Mouse (Mus musculus) intestine, postnatal 0 days (tissue): ENCODE measurements around the gene Prdx4. TPM values are rescaled to one million over a fixed set of nuclear protein-coding genes. Genes with fewer than 3 reads are reported as not detected.
A peak's percentile ranks its signal among the peaks of the same experiment; 100 is the strongest.
"Not testable (repeated sequence)": the region's sequence is repeated elsewhere in the genome, so short reads cannot be mapped to it uniquely, and the experiment has no call there.

Source experiments
- ATAC-seq: fragments of 200-750 bp; cut with Nextera tagmentation; 2 replicates; pipeline ENCODE4 v1.8.0; 2017; ENCODE audit warnings: mild to moderate bottlenecking, moderate TSS enrichment, moderate library complexity
- H3K27ac ChIP-seq: fragments of 300-500 bp; sonication (generic); 2 replicates; pipeline ENCODE4 v1.5.1; 2014; ENCODE audit warnings: mild to moderate bottlenecking, low read depth, low read length, moderate library complexity
- H3K27me3 ChIP-seq: fragments of 300-500 bp; sonication (generic); replicated peaks from 2 replicates; pipeline ENCODE4 v1.6.1; 2014; ENCODE audit warnings: low read length, mixed read lengths; ENCODE audit not compliant: control insufficient read depth, insufficient read depth
- H3K36me3 ChIP-seq: fragments of 300-500 bp; sonication (generic); 2 replicates; pipeline ENCODE4 v1.6.1; 2014; ENCODE audit warnings: mild to moderate bottlenecking, moderate library complexity; ENCODE audit not compliant: control insufficient read depth, insufficient read depth
- H3K4me1 ChIP-seq: fragments of 300-500 bp; sonication (generic); replicated peaks from 2 replicates; pipeline ENCODE4 v1.6.1; 2014; ENCODE audit warnings: antibody characterized with exemption, low read length, mixed read lengths; ENCODE audit not compliant: control insufficient read depth, insufficient read depth
- H3K4me2 ChIP-seq: fragments of 300-500 bp; sonication (generic); replicated peaks from 2 replicates; pipeline ENCODE4 v1.6.1; 2014; ENCODE audit warnings: low read depth, mild to moderate bottlenecking, moderate library complexity
- H3K4me3 ChIP-seq: fragments of 300-500 bp; sonication (generic); 2 replicates; pipeline ENCODE4 v1.5.1; 2014; ENCODE audit warnings: low read depth, low read length
- H3K9ac ChIP-seq: fragments of 300-500 bp; sonication (generic); 2 replicates; pipeline ENCODE4 v1.6.1; 2014; ENCODE audit warnings: mild to moderate bottlenecking, low read depth, low read length
- H3K9me3 ChIP-seq: fragments of 300-500 bp; sonication (generic); 2 replicates; pipeline ENCODE4 v1.6.1; 2016; ENCODE audit warnings: mixed run types; ENCODE audit not compliant: control insufficient read depth
- CTCF ChIP-seq: sonication (generic); IDR thresholded peaks from 2 replicates; pipeline ENCODE4 v1.5.1; 2016; ENCODE audit warnings: low read depth, mild to moderate bottlenecking, control low read depth, antibody characterized with exemption, moderate library complexity
- WGBS: fragments of 180-500 bp; shearing (Covaris S2); extraction: QIAGEN DNeasy Blood & Tissue Kit; methylation state at CpG from one replicate; pipeline ENCODE4 v1.1.7; 2014; 5-methylcytosine and 5-hydroxymethylcytosine counted together
- polyA plus RNA-seq: library from polyadenylated mRNA; unstranded; fragments of >200 nt; fragmentation: Nextera tagmentation; extraction: Ambion mirVana; gene quantifications from 2 replicates; pipeline ENCODE4 v1.2.1, GENCODE M21; 2015

The Prdx4 gene
- polyA plus RNA-seq: 107 and 117 TPM in 2 replicates

- ATAC-seq: no peak
- no peak within 1 kb of the TSS for H3K4me2 ChIP-seq
- no peak for TF ChIP-seq CTCF
- no peak within 1 kb of the TSS for H3K27ac ChIP-seq
- H3K4me3 ChIP-seq: no peak within 1 kb of the TSS
- no peak within 1 kb of the TSS for H3K9ac ChIP-seq
- H3K27me3 ChIP-seq: no peaks in the 10 kb centered on the region
- no peaks in the 10 kb centered on the region for H3K36me3 ChIP-seq
- H3K4me1 ChIP-seq: no peaks in the 10 kb centered on the region
- H3K9me3 ChIP-seq: no peaks in the 10 kb centered on the region
Observed at GRCm38 (mm10) chrX:155340654-155341053, at the start of gene Prdx4. Gene Prdx4, minus strand, starts transcription at chrX:155340754.

- Histone ChIP-seq H3K4me1 (no peaks in the 10 kb centered on the region), H3K4me2 (no peak overlapping the region), H3K27me3 (no peaks in the 10 kb centered on the region), H3K9ac (no peak overlapping the region), H3K27ac (no peak overlapping the region), H3K4me3 (no peak overlapping the region), H3K9me3 (no peaks in the 10 kb centered on the region), H3K36me3 (no peaks in the 10 kb centered on the region)
- WGBS: 20% methylated on average over 2 of the region's 2 CpGs
- ATAC-seq: no peak
- peak; percentile 67 for TF ChIP-seq CTCF
Observed at GRCm38 (mm10) chrX:155376538-155376937, 36.0 kb upstream of the Prdx4 start.

GRCm38 (mm10) chrX:155375458-155375857 lies 34.9 kb upstream of the Prdx4 start:
- Histone ChIP-seq H3K4me1 (no peaks in the 10 kb centered on the region), H3K9me3 (no peaks in the 10 kb centered on the region), H3K27me3 (no peaks in the 10 kb centered on the region), H3K4me2 (no peak overlapping the region), H3K9ac (no peak overlapping the region), H3K27ac (no peak overlapping the region), H3K36me3 (no peaks in the 10 kb centered on the region), H3K4me3 (no peak overlapping the region)
- TF ChIP-seq CTCF: peak; percentile 60
- no peak for ATAC-seq
- WGBS: 28% methylated on average over 1 of the region's 1 CpGs

- not testable (repeated sequence) for ATAC-seq, H3K9me3 ChIP-seq
- 57% methylated on average over 3 of the region's 3 CpGs for WGBS
Observed at GRCm38 (mm10) chrX:155370110-155370509, 29.6 kb upstream of the Prdx4 start.

GRCm38 (mm10) chrX:155365095-155365494 lies 24.5 kb upstream of the Prdx4 start:
- H3K36me3 ChIP-seq: no peaks in the 10 kb centered on the region
- H3K4me3 ChIP-seq: no peak overlapping the region
- no peak overlapping the region for H3K9ac ChIP-seq
- TF ChIP-seq CTCF: no peak
- no peaks in the 10 kb centered on the region for H3K4me1 ChIP-seq
- H3K27ac ChIP-seq: no peak overlapping the region
- H3K9me3 ChIP-seq: no peaks in the 10 kb centered on the region
- H3K27me3 ChIP-seq: no peaks in the 10 kb centered on the region
- WGBS: 50% methylated on average over 2 of the region's 2 CpGs
- ATAC-seq: no peak
- H3K4me2 ChIP-seq: no peak overlapping the region

More at GRCm38 (mm10) chrX:155370110-155370509, 29.6 kb upstream of the Prdx4 start:
- H3K27ac ChIP-seq, H3K27me3 ChIP-seq, H3K4me1 ChIP-seq, H3K36me3 ChIP-seq, H3K9ac ChIP-seq, H3K4me2 ChIP-seq, H3K4me3 ChIP-seq: not testable (repeated sequence)

- no peak for TF ChIP-seq CTCF
- no peak overlapping the region for H3K4me2 ChIP-seq
- H3K36me3 ChIP-seq: no peaks in the 10 kb centered on the region
- no peak overlapping the region for H3K27ac ChIP-seq
- H3K9ac ChIP-seq: no peak overlapping the region
- WGBS: 88% methylated on average over 2 of the region's 2 CpGs
- ATAC-seq: no peak
- H3K9me3 ChIP-seq: no peaks in the 10 kb centered on the region
- no peaks in the 10 kb centered on the region for H3K4me1 ChIP-seq
- H3K4me3 ChIP-seq: no peak overlapping the region
- H3K27me3 ChIP-seq: no peaks in the 10 kb centered on the region
Observed at GRCm38 (mm10) chrX:155346249-155346648, 5.7 kb upstream of the Prdx4 start.
